Mouse (Mus musculus) testis, adult 2 months (tissue): ENCODE results near the gene Smok3b.

Source experiments
- CTCF ChIP-seq: fragments of 200-500 bp; IDR thresholded peaks from 2 replicates; pipeline ENCODE4 v1.5.1; 2012; ENCODE audit warnings: low read depth, mild to moderate bottlenecking, inconsistent platforms, low read length, moderate library complexity; ENCODE audit not compliant: control insufficient read depth, insufficient read depth, insufficient replicate concordance
- POLR2A ChIP-seq: fragments of 200-500 bp; IDR thresholded peaks from 2 replicates; pipeline ENCODE4 v1.6.1; 2012; ENCODE audit warnings: low read depth, mild to moderate bottlenecking, inconsistent platforms, low read length, moderate library complexity; ENCODE audit not compliant: control insufficient read depth

DNA sequence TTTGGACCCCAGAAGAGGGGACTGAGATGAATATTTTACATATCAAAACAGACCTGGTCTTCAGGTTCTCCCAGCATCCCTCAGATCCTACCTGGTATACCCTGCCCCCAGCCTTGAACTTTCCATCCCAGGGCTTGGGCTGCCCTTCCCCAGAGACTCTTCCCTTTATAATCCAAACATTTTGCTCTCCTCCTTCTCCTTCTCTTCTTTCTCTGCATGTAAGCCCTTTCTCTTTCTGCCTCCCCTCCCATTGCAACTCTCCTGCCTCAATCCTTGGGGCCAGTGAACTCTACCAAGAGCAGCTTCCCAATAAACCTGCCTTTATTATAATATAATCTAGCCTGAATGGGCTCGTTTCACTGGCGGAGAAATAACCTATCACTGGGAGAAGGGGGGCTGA lies 62.7 kb downstream of the Smok3b start:
- TF ChIP-seq CTCF (no peak), POLR2A (no peak)
